Comparison of ENCODE assay signal across 8 mouse cellular contexts in the genomic region with DNA sequence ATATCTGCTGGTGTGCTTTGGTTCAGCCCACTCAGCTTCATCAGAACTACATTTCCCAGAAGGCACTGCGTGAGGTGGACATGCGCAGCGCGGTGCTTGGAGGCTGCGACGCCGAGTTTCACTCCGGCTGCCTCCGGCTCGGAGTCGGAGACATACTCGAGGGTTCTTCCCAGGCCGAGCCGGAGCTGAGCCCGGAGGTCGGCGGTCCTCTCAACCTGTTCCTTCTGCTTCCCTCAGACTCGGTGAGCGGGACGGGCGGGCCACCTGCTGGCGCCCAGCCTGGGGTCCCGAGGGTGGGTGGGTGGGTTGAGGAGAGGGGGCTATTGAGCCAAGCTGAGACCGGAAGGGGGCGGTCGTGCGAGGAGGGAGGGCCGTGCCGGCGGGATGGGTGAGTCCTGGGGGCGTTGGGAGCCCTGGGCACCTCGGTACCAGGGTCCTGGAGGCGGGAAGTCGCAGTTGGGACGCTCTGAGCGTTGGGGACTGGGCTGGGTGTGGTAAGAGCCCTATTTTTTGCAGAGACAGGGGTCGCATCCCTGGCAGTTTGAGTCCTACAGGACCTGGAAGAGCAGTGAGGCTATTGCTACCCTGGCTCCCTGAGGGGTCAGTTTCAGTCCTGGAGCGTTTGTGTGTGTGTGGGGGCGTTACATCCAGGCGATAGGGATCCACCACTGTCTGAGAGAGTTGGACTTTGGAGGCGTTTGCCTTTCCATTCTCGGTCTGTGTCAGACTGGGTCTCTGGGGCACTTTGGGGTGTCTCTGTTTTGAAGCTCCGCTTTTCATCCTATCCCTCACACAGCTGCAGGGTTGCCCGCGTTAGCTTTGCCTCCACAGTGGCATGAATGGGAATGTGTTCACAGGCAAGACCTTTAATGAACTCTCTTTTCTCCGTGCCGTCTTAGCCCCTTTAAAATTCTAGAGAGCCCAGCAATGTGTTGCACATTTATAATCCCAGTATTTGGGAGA. TPM values are rescaled to one million over a fixed set of nuclear protein-coding genes. Genes with fewer than 3 reads are reported as not detected.
DNase-seq lines count a peak whose midpoint lies in the region; ATAC-seq and TF ChIP-seq lines count a peak whose summit lies in the region.

A gene (plus strand): TSS at position 76 of the 963 bp plus-strand sequence.

- H3K9ac ChIP-seq in embryonic facial prominence, embryonic 15.5 days: peak within 1 kb of the TSS; percentile 81
- peak within 1 kb of the TSS; percentile 83 for H3K9ac ChIP-seq in kidney, embryonic 14.5 days (ENCODE audit: low read depth, low read length)
- peak within 1 kb of the TSS; percentile 77 for H3K9ac ChIP-seq in limb, embryonic 15.5 days

- H3K36me3 ChIP-seq in embryonic facial prominence, embryonic 15.5 days: peaks cover 38% of the 10 kb centered on the region
- peaks cover 29% of the 10 kb centered on the region for H3K36me3 ChIP-seq in kidney, embryonic 14.5 days (ENCODE audit: control insufficient read depth, insufficient read depth, low read length)
- H3K36me3 ChIP-seq in limb, embryonic 15.5 days: peaks cover 34% of the 10 kb centered on the region

- TF ChIP-seq CTCF in bone marrow, adult 2 months (IDR thresholded peaks at IDR 0.05; ENCODE audit: control insufficient read depth, insufficient read depth, low read length): no peak

- H3K9me3 ChIP-seq in embryonic facial prominence, embryonic 15.5 days (replicated peaks): no peaks in the 10 kb centered on the region
- no peaks in the 10 kb centered on the region for H3K9me3 ChIP-seq in kidney, embryonic 14.5 days (ENCODE audit: control insufficient read depth, low read length)
- H3K9me3 ChIP-seq in limb, embryonic 15.5 days: no peaks in the 10 kb centered on the region

- peaks cover 6% of the 10 kb centered on the region for H3K4me1 ChIP-seq in bone marrow, adult 2 months (ENCODE audit: control insufficient read depth, insufficient read depth, low read length)
- H3K4me1 ChIP-seq in embryonic facial prominence, embryonic 15.5 days: peaks cover 17% of the 10 kb centered on the region
- peaks cover 10% of the 10 kb centered on the region; the same call in 1 of the 2 replicates for H3K4me1 ChIP-seq in kidney, embryonic 14.5 days (ENCODE audit: control insufficient read depth, insufficient read depth, low read length)
- peaks cover 12% of the 10 kb centered on the region for H3K4me1 ChIP-seq in limb, embryonic 15.5 days

- peak within 1 kb of the TSS; percentile 56 for H3K4me3 ChIP-seq in bone marrow, adult 2 months (replicated peaks; ENCODE audit: control insufficient read depth, low read depth, low read length)
- peak within 1 kb of the TSS; percentile 81 for H3K4me3 ChIP-seq in embryonic facial prominence, embryonic 15.5 days (replicated peaks)
- peak within 1 kb of the TSS; percentile 79 for H3K4me3 ChIP-seq in kidney, embryonic 14.5 days (ENCODE audit: low read length)
- H3K4me3 ChIP-seq in limb, embryonic 15.5 days: peak within 1 kb of the TSS; percentile 73

- no peak within 1 kb of the TSS; the same call in 1 of the 2 replicates for H3K27ac ChIP-seq in bone marrow, adult 2 months (ENCODE audit: control insufficient read depth, insufficient read depth, low read depth, low read length, poor library complexity)
- peak within 1 kb of the TSS; percentile 92 for H3K27ac ChIP-seq in embryonic facial prominence, embryonic 15.5 days (replicated peaks)
- peak within 1 kb of the TSS; percentile 88 for H3K27ac ChIP-seq in kidney, embryonic 14.5 days (ENCODE audit: low read depth, low read length)
- H3K27ac ChIP-seq in limb, embryonic 15.5 days: peak within 1 kb of the TSS; percentile 90

- ATAC-seq in embryonic facial prominence, embryonic 15.5 days (ENCODE audit: insufficient number of reproducible peaks, low FRiP score, low TSS enrichment, low read depth): peak; percentile 92
- ATAC-seq in kidney, embryonic 14.5 days (ENCODE audit: low FRiP score, low TSS enrichment): peak; percentile 94
- ATAC-seq in limb, embryonic 15.5 days (ENCODE audit: insufficient number of reproducible peaks, low FRiP score, low TSS enrichment, low read depth): peak; percentile 88

- peak within 1 kb of the TSS; percentile 68 for H3K4me2 ChIP-seq in embryonic facial prominence, embryonic 15.5 days (replicated peaks)
- peak within 1 kb of the TSS; percentile 77 for H3K4me2 ChIP-seq in kidney, embryonic 14.5 days (replicated peaks; ENCODE audit: low read depth, low read length)
- peak within 1 kb of the TSS; percentile 64 for H3K4me2 ChIP-seq in limb, embryonic 15.5 days

- no peaks in the 10 kb centered on the region for H3K27me3 ChIP-seq in embryonic facial prominence, embryonic 15.5 days
- H3K27me3 ChIP-seq in kidney, embryonic 14.5 days (ENCODE audit: control insufficient read depth, insufficient read depth, low read length): no peaks in the 10 kb centered on the region
- no peaks in the 10 kb centered on the region for H3K27me3 ChIP-seq in limb, embryonic 15.5 days

- peak; percentile 97; the same call in 1 of the 2 replicates for TF ChIP-seq POLR2A in bone marrow, adult 2 months (IDR thresholded peaks at IDR 0.05; ENCODE audit: borderline replicate concordance, control insufficient read depth, low read depth, low read length)

- WGBS in bone marrow, adult 2 months: 1% methylated on average over 47 of the region's 47 CpGs
- under 1% methylated on average over 47 of the region's 47 CpGs for WGBS in embryonic facial prominence, embryonic 15.5 days
- under 1% methylated on average over 45 of the region's 47 CpGs for WGBS in kidney, embryonic 14.5 days
- WGBS in limb, embryonic 15.5 days: under 1% methylated on average over 47 of the region's 47 CpGs

- DNase-seq in 416B (ENCODE audit: low read depth): peak; percentile 90
- DNase-seq in heart, adult 9 months (ENCODE audit: low spot score in 2 of 2): peak; percentile 88 to 91
- DNase-seq in monocyte, adult 2 months (ENCODE audit: low read depth in 1 of 2, low spot score in 2 of 2): peak; percentile 45 to 79
- peak; percentile 89 for DNase-seq in spleen, postnatal 36 days (ENCODE audit: low spot score in 2 of 2)

RNA-seq across cellular contexts. Expression of the gene that starts here (rescaled TPM):
- 6.9 and 9.3 TPM in 2 replicates for polyA plus RNA-seq in bone marrow, adult 2 months (2011; ENCODE audit: insufficient read depth, insufficient read length, low replicate concordance, missing spikeins)
- 35.0 and 36.5 TPM in 2 replicates for polyA plus RNA-seq in embryonic facial prominence, embryonic 15.5 days (2015; fragmentation: Nextera tagmentation; extraction: Ambion mirVana)
- polyA plus RNA-seq in kidney, embryonic 14.5 days (2014; fragmentation: Nextera tagmentation; extraction: Ambion mirVana): 24.0 and 26.6 TPM in 2 replicates
- polyA plus RNA-seq in limb, embryonic 15.5 days (2015; fragmentation: Nextera tagmentation; extraction: Ambion mirVana): 35.5 and 36.2 TPM in 2 replicates
